Mouse (Mus musculus) E14TG2a.4 (cell line): ENCODE results near the gene Gli3.

Experiments
- CTCF ChIP-seq: conservative IDR thresholded peaks from 2 replicates; pipeline ENCODE4 v1.5.1; 2014; ENCODE audit warnings: low read length
- NANOG ChIP-seq: IDR thresholded peaks from 2 replicates; pipeline ENCODE4 v1.6.1; 2014; ENCODE audit warnings: borderline replicate concordance, low read length, mixed read lengths
- POU5F1 ChIP-seq: IDR thresholded peaks from 2 replicates; pipeline ENCODE4 v1.6.1; 2014; ENCODE audit warnings: low read length, borderline replicate concordance

GRCm38 (mm10) chr13:15698284-15698683 is 235.2 kb downstream of the Gli3 start:
- TF ChIP-seq CTCF (no peak), NANOG (no peak), POU5F1 (no peak)
